Mouse (Mus musculus) neural tube, embryonic 10.5 days (tissue): ENCODE data around the gene Ptpn3.
"Not testable (repeated sequence)": the region's sequence is repeated elsewhere in the genome, so short reads cannot be mapped to it uniquely, and the experiment has no call there.

ENCODE experiments used
- DNase-seq: peaks from one replicate; pipeline ENCODE4 v3.0.0-alpha.2; 2017; ENCODE audit warnings: low spot score; ENCODE audit errors: extremely low spot score

The Ptpn3 gene

DNA sequence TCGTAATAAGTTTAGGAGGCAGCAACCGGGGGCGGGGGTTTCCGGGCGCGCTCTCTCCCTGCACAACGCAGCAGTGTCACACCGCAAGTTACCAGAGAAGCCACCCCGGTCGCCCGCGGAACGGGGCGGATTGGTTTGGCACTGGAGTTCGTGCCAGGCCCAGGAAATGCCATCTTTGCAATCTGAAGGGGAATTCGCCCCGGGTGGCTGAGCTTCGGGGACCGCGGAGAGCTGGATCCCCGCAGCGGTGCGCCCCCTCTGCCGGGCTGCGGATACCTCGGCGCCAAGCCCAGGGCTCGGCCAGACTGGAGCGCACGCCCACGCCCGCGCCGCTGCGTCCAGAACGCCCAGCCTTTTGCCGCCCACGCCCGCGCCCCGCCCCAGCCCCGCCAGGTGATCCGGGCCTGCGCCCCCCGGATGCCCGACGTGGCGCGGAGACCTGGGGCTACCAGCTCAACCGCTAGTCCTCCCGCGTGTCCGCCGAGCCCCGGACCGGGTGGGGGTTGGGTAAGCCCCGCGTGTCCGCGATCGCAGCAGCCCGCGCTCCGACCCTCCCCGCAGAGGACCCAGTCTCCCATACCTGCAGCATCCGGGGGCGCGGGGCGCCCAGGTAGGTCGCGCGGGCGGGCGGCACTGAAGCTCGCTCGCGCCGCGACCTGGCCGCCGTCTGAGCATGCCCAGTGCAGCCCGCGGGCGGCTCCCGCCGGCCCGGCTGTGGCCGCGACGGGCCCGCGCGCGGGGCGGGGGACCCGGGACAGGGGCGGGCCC lies 1.8 kb downstream of the Ptpn3 start:
- peak; percentile 67 for DNase-seq

DNA sequence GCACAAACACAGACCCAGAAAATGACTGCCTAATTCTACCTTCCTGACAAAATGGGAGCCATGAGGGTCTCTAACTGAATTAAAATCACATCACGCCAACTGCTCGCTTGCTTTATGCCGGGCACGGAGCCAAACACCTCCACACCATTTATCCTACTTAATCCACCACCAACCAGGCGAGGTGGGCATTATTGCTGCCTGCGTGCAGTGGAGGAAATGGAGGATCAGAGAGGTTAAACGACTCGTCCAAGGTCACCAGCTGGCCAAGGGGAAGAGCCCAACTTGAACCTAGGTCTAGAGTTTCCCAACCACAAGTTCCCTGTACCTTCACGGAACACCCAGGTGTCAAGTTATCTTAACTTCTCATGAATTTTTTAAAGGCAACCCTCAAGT lies 2.3 kb downstream of the Ptpn3 start:
- DNase-seq = no peak

GRCm38 (mm10) chr4:57298181-57298580 lies 3.5 kb downstream of the Ptpn3 start:
- no peak for DNase-seq

DNA sequence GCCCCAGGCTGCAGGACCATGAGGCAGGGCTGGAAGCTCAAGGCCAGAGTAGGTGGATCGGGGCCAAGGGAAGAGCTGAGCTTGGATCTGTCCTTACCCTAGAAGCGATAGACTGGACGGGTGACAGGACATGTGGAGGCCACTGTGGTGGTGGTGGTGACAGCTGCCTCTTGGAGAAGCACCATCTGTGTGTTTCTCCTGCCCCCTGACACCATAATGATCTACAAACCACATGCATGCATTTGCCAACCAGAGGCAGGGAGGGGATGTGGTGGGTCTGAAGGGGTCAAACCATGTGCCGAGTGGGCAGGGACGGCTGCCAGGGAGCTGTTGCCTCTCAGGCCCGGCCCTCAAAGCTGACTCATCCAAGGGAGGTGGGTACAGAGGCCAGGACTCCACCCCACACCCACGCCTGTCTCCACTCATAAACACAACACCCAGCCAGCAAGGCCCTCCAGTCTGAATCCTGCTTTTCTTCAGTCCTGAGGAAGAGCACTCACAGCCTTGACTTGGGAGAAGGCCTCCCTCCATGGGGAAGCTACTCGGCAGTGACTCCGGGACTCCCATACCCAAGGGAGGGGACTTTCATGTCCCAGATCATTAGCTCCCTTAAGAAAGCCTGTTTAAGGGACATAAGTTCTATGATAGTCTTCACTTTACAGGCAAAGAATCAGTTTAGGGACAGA lies 6.5 kb downstream of the Ptpn3 start:
- no peak for DNase-seq

- DNase-seq = no peak
Measured at GRCm38 (mm10) chr4:57292670-57293069, 9.0 kb downstream of the Ptpn3 start.

GRCm38 (mm10) chr4:57290049-57290448 lies 11.6 kb downstream of the Ptpn3 start:
- no peak for DNase-seq

- DNase-seq = no peak
Measured at GRCm38 (mm10) chr4:57287808-57288207, 13.8 kb downstream of the Ptpn3 start.

GRCm38 (mm10) chr4:57285251-57285650 lies 16.4 kb downstream of the Ptpn3 start:
- DNase-seq = no peak

DNA sequence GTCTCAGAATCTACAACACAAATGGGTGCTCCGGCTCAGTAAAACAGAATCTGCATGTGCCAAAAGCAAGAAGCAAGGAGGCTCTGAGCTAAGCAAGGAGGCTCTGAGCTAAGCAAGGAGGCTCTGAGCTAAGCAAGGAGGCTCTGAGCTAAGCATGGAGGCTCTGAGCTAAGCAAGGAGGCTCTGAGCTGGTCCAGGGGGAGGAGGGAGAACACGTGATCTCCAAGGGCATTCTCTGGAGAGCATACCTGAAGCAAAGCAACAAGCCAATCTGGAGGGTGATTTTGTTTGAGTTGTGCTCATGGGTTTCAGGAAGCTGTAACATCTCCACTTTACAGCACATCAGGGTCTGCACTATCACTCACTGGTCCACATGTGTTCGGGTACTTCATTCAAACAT lies 18.4 kb downstream of the Ptpn3 start:
- no peak for DNase-seq

DNA sequence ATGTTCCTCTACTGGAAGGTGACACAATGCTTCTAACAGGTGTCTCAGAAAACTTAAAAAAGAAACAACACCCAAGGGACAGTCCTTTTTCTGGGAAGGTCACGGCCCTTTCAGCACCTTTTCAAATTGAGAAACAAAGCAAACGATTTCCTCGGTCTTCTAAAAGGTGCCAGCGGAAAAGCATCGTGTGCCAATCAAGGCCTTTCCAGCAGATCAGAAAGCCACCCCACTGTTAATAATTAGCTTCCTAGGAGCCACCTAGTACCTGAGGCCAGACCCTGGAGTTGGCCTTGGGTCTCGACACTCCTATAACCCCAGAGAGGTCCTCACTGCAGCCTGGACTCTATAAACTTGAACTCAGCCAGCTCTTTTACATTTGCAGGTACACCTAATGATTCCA lies 19.0 kb downstream of the Ptpn3 start:
- DNase-seq = no peak

- DNase-seq = no peak
Measured at GRCm38 (mm10) chr4:57282179-57282578, 19.5 kb downstream of the Ptpn3 start.

- no peak for DNase-seq
Measured at GRCm38 (mm10) chr4:57280888-57281287, 20.7 kb downstream of the Ptpn3 start.

- DNase-seq = no peak
Measured at GRCm38 (mm10) chr4:57279229-57279628, 22.4 kb downstream of the Ptpn3 start.

- DNase-seq = no peak
Measured at GRCm38 (mm10) chr4:57278812-57279211, 22.8 kb downstream of the Ptpn3 start.

- no peak for DNase-seq
Measured at GRCm38 (mm10) chr4:57277671-57278070, 24.0 kb downstream of the Ptpn3 start.

GRCm38 (mm10) chr4:57275116-57275743 lies 26.4 kb downstream of the Ptpn3 start:
- DNase-seq = peak; percentile 72

- DNase-seq = no peak
Measured at GRCm38 (mm10) chr4:57273532-57274502, 27.8 kb downstream of the Ptpn3 start.

DNA sequence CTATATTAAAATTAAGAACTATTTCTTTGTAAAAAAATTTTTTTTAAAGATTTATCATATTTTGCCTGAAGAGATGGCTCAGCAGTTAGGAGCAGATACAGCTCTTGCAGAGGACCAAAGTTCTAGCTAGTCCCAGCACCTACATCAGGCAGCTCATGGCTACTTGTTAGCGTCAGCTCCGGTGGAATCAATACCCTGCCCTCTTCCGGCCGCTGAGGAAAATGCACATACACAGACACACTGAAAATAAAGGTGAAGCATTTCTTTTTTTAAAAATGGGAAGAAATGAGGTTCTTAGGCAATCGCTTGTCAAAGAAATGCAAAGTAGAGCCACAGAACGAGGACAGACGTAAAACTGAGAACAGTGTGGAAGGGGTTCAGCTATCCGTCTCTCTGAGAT lies 30.6 kb downstream of the Ptpn3 start:
- DNase-seq = no peak

DNA sequence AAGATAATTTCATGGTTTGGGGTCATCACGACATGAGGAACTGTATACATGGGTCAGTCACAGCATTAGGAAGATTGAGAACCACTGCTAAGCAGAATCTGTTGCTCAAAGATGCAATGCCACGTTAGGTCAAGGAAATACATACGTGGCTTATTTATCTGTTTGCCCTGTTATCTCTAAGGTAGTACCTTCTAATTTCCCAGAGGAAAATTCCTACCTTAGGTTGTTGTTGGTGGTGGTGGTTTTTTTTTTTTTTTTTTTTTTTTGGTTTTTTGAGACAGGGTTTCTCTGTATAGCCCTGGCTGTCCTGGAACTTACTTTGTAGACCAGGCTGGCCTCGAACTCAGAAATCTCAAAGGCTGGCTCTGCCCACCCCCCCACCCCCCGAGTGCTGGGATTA lies 31.1 kb downstream of the Ptpn3 start:
- DNase-seq = not testable (repeated sequence)

- DNase-seq = no peak
Measured at GRCm38 (mm10) chr4:57269344-57269743, 32.3 kb downstream of the Ptpn3 start.

DNA sequence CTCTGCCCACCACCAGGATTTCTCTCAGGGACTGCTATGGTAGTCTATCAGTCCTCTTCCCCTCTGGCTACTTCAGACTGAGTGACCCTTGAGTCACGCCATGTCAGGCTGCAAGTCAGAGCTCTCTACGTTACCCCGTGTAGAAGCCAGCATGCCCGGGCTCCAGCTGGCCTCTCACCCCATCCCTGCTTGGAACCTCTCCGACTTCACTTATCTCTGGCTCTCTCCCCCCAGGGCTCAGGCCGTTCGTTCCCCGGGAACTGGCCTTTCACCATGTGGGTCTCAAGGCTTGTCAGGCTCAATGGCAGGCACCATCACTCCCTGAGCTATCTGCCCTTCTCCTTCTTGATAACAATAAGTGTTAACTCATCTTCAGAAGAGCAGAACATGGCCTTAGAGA lies 33.3 kb downstream of the Ptpn3 start:
- no peak for DNase-seq
